Mouse (Mus musculus) G1E (cell line): Measurements from ENCODE around the gene Kif26a.

ENCODE experiments used
- CTCF ChIP-seq: IDR thresholded peaks from 2 replicates; pipeline ENCODE4 v1.5.1; 2012; ENCODE audit warnings: low read depth, low read length, inconsistent platforms, mixed read lengths
- GATA1 ChIP-seq: IDR thresholded peaks from 2 replicates; pipeline ENCODE4 v1.6.1; 2012; ENCODE audit warnings: borderline replicate concordance, low read length, inconsistent platforms, mixed read lengths
- GATA2 ChIP-seq: IDR thresholded peaks from 2 replicates; pipeline ENCODE4 v1.6.1; 2012; ENCODE audit warnings: low read depth, low read length, inconsistent platforms, borderline replicate concordance

GRCm38 (mm10) chr12:112129300-112129856 lies 16.6 kb upstream of the Kif26a start:
- TF ChIP-seq CTCF (no peak), GATA1 (no peak), GATA2 (no peak)
